12 mouse cellular contexts compared by ENCODE assay signal in genomic region chr5:136274739-136275138, GRCm38 (mm10).
"Had no signal": no experiment of that assay in that cellular context is flagged by ENCODE, and none has a peak within 500 bp of the region (broad histone marks: within the 10 kb centered on the region; RNA-seq: fewer than 3 reads in every experiment).

No protein-coding gene starts in this region.

- H3K4me2 ChIP-seq: kidney, embryonic 15.5 days; limb, embryonic 13.5 days; midbrain, embryonic 13.5 days; neural tube, embryonic 12.5 days had no signal

- H3K9ac ChIP-seq: kidney, embryonic 15.5 days; limb, embryonic 13.5 days; liver, embryonic 14.5 days; midbrain, embryonic 13.5 days; neural tube, embryonic 12.5 days had no signal

- H3K4me1 ChIP-seq: midbrain, embryonic 13.5 days; neural tube, embryonic 12.5 days had no signal

- H3K27me3 ChIP-seq: kidney, embryonic 15.5 days; limb, embryonic 13.5 days; midbrain, embryonic 13.5 days; neural tube, embryonic 12.5 days had no signal

- DNase-seq: kidney, adult 2 months; kidney, postnatal 14 days; lung, adult 18-20 months had no signal

- H3K27ac ChIP-seq: kidney, embryonic 15.5 days; left cerebral cortex, adult 2 months; limb, embryonic 13.5 days; liver, embryonic 14.5 days; neural tube, embryonic 12.5 days; stomach, postnatal 0 days had no signal

- H3K4me3 ChIP-seq: kidney, embryonic 15.5 days; left cerebral cortex, adult 2 months; limb, embryonic 13.5 days; midbrain, embryonic 13.5 days; myocyte; neural tube, embryonic 12.5 days had no signal

- H3K9me3 ChIP-seq: kidney, embryonic 15.5 days; limb, embryonic 13.5 days; midbrain, embryonic 13.5 days; neural tube, embryonic 12.5 days had no signal

- ATAC-seq: intestine, embryonic 16.5 days; midbrain, embryonic 13.5 days had no signal
